Mouse (Mus musculus) lung, postnatal 0 days (tissue): Measurements from ENCODE around the gene Capn11. TPM values are rescaled to one million over a fixed set of nuclear protein-coding genes. Genes with fewer than 3 reads are reported as not detected.
"Not testable (repeated sequence)": the region's sequence is repeated elsewhere in the genome, so short reads cannot be mapped to it uniquely, and the experiment has no call there.

Experiments used
- ATAC-seq: fragments of 200-750 bp; cut with Nextera tagmentation; 2 replicates; pipeline ENCODE4 v1.8.0; 2017; ENCODE audit warnings: moderate library complexity
- DNase-seq: peaks from one replicate; pipeline ENCODE4 v3.0.0-alpha.2; 2016; ENCODE audit warnings: low spot score
- H3K27ac ChIP-seq: fragments of 300-500 bp; sonication (generic); 2 replicates; pipeline ENCODE4 v1.5.1; 2014; ENCODE audit warnings: antibody characterized with exemption, mild to moderate bottlenecking, low read length, mixed read lengths
- H3K27me3 ChIP-seq: fragments of 300-500 bp; sonication (generic); replicated peaks from 2 replicates; pipeline ENCODE4 v1.6.1; 2014; ENCODE audit warnings: low read length, mixed read lengths; ENCODE audit not compliant: insufficient read depth
- H3K36me3 ChIP-seq: fragments of 300-500 bp; sonication (generic); 2 replicates; pipeline ENCODE4 v1.6.1; 2014; ENCODE audit warnings: low read length, mixed read lengths; ENCODE audit not compliant: insufficient read depth
- H3K4me1 ChIP-seq: fragments of 300-500 bp; sonication (generic); 2 replicates; pipeline ENCODE4 v1.6.1; 2014; ENCODE audit warnings: antibody characterized with exemption, low read depth, low read length, mixed read lengths; ENCODE audit not compliant: insufficient read depth
- H3K4me2 ChIP-seq: fragments of 300-500 bp; sonication (generic); replicated peaks from 2 replicates; pipeline ENCODE4 v1.6.1; 2014; ENCODE audit warnings: low read depth, mild to moderate bottlenecking, low read length, moderate library complexity, mixed read lengths
- H3K4me3 ChIP-seq: fragments of 300-500 bp; sonication (generic); 2 replicates; pipeline ENCODE4 v1.5.1; 2014; ENCODE audit warnings: low read depth, low read length
- H3K9ac ChIP-seq: fragments of 300-500 bp; sonication (generic); replicated peaks from 2 replicates; pipeline ENCODE4 v1.6.1; 2014; ENCODE audit warnings: low read depth, mild to moderate bottlenecking
- H3K9me3 ChIP-seq: fragments of 300-500 bp; sonication (generic); 2 replicates; pipeline ENCODE4 v1.6.1; 2016; ENCODE audit warnings: low read length, mixed read lengths
- CTCF ChIP-seq: IDR thresholded peaks from 2 replicates; pipeline ENCODE4 v1.5.1; 2016; ENCODE audit warnings: antibody characterized with exemption, mild to moderate bottlenecking
- EP300 ChIP-seq: IDR thresholded peaks from 2 replicates; pipeline ENCODE4 v1.6.1; 2016; ENCODE audit warnings: antibody characterized with exemption, mild to moderate bottlenecking, control low read depth
- WGBS: fragments of 180-500 bp; shearing (Covaris S2); extraction: QIAGEN DNeasy Blood & Tissue Kit; methylation state at CpG from one replicate; pipeline ENCODE4 v1.1.7; 2014; 5-methylcytosine and 5-hydroxymethylcytosine counted together
- polyA plus RNA-seq: library from polyadenylated mRNA; unstranded; fragments of >200 nt; fragmentation: Nextera tagmentation; extraction: Ambion mirVana; gene quantifications from 2 replicates; pipeline ENCODE4 v1.2.1, GENCODE M21; 2015

The Capn11 gene
- polyA plus RNA-seq, 1 experiment from 2014 or later: not detected

- Histone ChIP-seq H3K27me3 (no peaks in the 10 kb centered on the region), H3K36me3 (no peaks in the 10 kb centered on the region), H3K4me1 (no peaks in the 10 kb centered on the region; the same call in 1 of the 2 replicates), H3K9ac (no peak overlapping the region), H3K27ac (peak overlapping the region; percentile 45; the same call in 1 of the 2 replicates), H3K9me3 (no peaks in the 10 kb centered on the region), H3K4me3 (no peak overlapping the region), H3K4me2 (peak overlapping the region; percentile 59)
- ATAC-seq (peak; percentile 59), DNase-seq (peak; percentile 70)
- 41% methylated on average over 13 of the region's 13 CpGs for WGBS
- TF ChIP-seq CTCF (no peak), EP300 (no peak)
Measured at GRCm38 (mm10) chr17:45628885-45629855, 30.0 kb downstream of the Capn11 start.

- H3K4me1 ChIP-seq: no peaks in the 10 kb centered on the region; the same call in 1 of the 2 replicates
- H3K9me3 ChIP-seq: no peaks in the 10 kb centered on the region
- no peaks in the 10 kb centered on the region for H3K36me3 ChIP-seq
- H3K27me3 ChIP-seq: no peaks in the 10 kb centered on the region
- no peak overlapping the region for H3K9ac ChIP-seq
- DNase-seq (no peak), ATAC-seq (no peak)
- 44% methylated on average over 3 of the region's 3 CpGs for WGBS
- H3K27ac ChIP-seq: no peak overlapping the region
- H3K4me2 ChIP-seq: no peak overlapping the region
- H3K4me3 ChIP-seq: no peak overlapping the region
- TF ChIP-seq CTCF (no peak), EP300 (no peak)
Measured at GRCm38 (mm10) chr17:45628160-45628559, 31.0 kb downstream of the Capn11 start.

- peak; percentile 96 for TF ChIP-seq CTCF
- no peak for TF ChIP-seq EP300
- Histone ChIP-seq H3K4me1 (no peaks in the 10 kb centered on the region; the same call in 1 of the 2 replicates), H3K4me3 (no peak overlapping the region), H3K36me3 (no peaks in the 10 kb centered on the region), H3K4me2 (peak overlapping the region; percentile 25; the same call in 1 of the 2 replicates), H3K27ac (no peak overlapping the region), H3K9me3 (no peaks in the 10 kb centered on the region), H3K27me3 (no peaks in the 10 kb centered on the region), H3K9ac (no peak overlapping the region)
- DNase-seq (peak; percentile 93), ATAC-seq (peak; percentile 39)
- WGBS: 25% methylated on average over 15 of the region's 15 CpGs
Measured at GRCm38 (mm10) chr17:45626577-45627134, 32.5 kb downstream of the Capn11 start.

- not testable (repeated sequence) for H3K27ac ChIP-seq, DNase-seq, H3K4me2 ChIP-seq, H3K4me3 ChIP-seq, H3K27me3 ChIP-seq, H3K36me3 ChIP-seq, H3K9ac ChIP-seq, ATAC-seq, H3K4me1 ChIP-seq, H3K9me3 ChIP-seq
- 91% methylated on average over 8 of the region's 8 CpGs for WGBS
Measured at GRCm38 (mm10) chr17:45623425-45623824, 35.7 kb downstream of the Capn11 start.

GRCm38 (mm10) chr17:45619386-45620256 lies 39.5 kb downstream of the Capn11 start:
- ATAC-seq (peak; percentile 80), DNase-seq (peak; percentile 48)
- H3K27me3 ChIP-seq: no peaks in the 10 kb centered on the region
- H3K4me2 ChIP-seq: peak overlapping the region; percentile 32
- 0 out of 2 replicates have a peak overlapping the region, but pooled peaks have one; percentile 3 for H3K9ac ChIP-seq
- H3K36me3 ChIP-seq: no peaks in the 10 kb centered on the region
- no peaks in the 10 kb centered on the region for H3K9me3 ChIP-seq
- TF ChIP-seq CTCF (no peak), EP300 (no peak; the same call in 1 of the 2 replicates)
- H3K27ac ChIP-seq: peak overlapping the region; percentile 55
- WGBS: 20% methylated on average over 20 of the region's 20 CpGs
- H3K4me3 ChIP-seq: no peak overlapping the region
- no peaks in the 10 kb centered on the region; the same call in 1 of the 2 replicates for H3K4me1 ChIP-seq
